Mouse (Mus musculus) frontal cortex, adult 2 months (tissue): Measurements from ENCODE around the gene Syt16. TPM values are rescaled to one million over a fixed set of nuclear protein-coding genes. Genes with fewer than 3 reads are reported as not detected.

ENCODE experiments used
- DNase-seq, 2 experiments: peaks; one replicate each; pipeline ENCODE4 v3.0.0; 2022; ENCODE audit warnings: low spot score in 1 of 2; ENCODE audit errors: extremely low spot score in 1 of 2
- polyA plus RNA-seq: library from polyadenylated mRNA; depleted of rRNA; stranded (reverse); fragments of >200 nt; gene quantifications from 2 replicates; pipeline ENCODE4 v1.2.3, GENCODE M21; 2012

Syt16 gene
- polyA plus RNA-seq, 1 experiment: 49.2 TPM

DNA sequence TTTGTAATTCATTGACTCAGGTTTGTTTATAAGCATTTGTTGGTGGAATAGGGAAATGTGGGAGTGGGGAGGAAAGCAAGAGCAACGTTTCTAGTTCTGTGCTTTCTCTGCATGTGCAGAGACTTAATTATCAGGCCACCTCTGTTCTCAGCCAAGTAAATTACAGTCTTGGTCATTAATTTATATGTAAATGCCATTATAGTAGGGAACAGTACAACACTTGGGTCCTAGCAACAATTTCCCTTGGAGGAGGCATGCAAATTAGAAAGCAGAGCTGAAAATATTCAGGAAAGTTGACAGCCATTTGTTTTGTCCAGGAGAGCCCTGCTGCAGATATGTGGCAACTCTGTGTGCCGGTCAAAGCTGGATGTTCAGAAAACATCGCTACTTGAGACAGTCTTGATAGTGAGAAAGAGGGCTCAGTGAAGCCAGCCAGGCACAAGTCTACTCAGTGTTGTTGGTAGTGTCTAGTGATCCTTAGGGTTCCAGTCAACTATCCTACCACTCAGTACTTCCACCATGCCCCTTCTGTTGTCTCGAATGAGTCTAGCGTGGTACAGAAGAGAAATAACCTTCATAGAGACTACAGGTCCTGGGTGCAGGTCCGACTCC, 205.1 kb downstream of the Syt16 start:
- no peak for DNase-seq

DNA sequence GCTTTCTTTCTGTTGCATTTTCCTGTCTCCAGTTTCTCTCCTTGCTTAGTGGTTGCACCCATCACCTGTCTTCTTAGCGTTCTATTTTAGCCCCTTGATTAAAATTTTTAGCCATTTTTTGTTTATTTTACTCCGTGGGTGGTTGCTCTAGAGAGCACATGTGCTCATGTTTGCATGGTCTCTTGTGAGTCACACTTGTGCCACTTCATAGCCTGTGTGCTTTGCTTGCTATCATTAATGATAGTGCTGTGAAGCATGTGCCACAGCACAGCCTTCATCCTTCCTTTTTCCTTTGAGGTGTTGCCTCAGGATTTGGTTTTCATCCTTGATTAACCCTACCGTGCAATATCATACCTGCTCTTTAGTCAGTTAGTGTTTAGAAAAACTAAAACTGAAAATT, 214.7 kb downstream of the Syt16 start:
- DNase-seq: no peak

DNA sequence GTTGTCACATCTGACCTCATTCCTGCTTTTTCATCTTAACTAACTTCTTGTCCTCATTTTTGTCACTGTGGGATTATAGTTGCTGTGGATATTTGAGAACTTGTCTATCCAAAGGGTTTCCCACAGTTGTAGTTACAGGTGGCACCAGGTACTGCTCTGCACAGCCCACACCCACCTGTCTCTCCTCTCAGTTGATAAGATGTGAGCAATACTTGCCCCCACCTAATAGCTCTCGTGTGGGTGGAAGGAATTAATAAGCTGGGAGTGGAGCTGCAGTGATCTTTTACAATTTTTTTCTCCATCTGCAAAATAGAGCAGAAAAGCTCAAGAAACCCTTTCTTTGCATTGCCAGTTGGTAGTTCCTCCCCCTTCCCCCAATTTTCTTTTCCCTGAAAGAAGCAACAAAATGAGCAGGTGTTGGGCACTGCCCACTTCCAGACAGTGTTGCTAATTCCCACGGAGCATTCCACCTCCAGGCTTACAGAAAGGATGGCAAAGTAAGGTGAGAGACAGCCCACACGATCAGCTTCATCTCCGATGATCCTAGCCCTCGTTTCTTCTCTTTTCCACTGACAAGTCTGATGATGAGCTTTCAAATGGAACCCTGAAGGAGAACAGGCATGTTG, 218.8 kb downstream of the Syt16 start:
- peak; percentile 49 to 68 for DNase-seq

DNA sequence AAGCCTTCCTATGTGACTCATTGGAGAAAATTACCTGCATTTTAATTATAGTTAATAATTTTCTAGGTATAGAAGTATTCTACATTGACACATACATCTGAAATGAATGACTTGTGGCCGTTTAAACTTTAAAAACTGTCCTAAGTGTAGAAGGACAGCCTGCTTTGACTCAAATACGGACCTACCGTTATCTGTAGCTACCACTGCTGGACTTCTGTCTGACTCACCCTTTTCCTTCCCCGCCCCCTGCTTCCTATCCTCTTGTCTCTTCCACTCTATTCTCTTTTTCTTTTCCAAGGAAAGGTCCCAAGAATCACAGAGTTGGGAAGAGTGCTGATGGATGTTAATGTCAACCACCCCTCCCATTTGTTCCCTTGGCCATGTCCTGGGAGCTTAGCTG, 222.4 kb downstream of the Syt16 start:
- DNase-seq: no peak

DNA sequence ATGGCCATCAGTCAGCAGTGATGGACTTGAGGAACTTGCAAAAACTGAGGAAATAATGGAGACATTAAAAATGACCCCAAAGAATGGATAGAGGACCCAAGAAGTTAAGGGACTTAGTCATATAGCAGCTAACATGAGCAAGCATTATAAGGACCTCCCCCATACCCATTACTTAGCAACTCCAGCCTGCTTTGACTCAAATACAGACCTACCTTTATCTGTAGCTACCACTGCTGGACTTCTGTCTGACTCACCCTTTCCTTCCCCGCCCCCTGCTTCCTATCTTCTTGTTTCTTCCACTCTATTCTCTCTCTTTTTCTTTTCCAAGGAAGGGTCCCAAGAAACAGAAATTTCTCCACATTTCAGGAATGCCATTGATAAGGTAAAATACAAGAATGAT, 223.2 kb downstream of the Syt16 start:
- no peak for DNase-seq

DNA sequence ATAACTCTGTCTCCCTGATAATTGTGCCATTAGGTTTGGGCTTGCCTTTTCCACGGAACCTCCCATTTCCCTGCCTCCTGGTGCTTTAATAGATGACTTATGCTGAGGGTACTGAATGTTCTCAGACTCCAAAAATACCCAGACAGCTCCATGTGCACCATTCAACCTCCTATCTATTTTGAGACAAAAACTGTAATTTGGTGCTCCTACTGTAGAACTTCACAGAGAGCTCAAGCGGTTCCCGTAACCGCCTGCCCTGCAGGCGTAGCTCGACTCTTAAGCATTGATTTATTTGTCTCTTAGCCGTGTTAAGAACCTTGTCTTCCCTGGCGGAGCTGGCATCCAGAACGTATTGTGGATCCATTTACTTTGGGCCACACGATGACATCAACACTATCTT, 233.3 kb downstream of the Syt16 start:
- DNase-seq: peak; percentile 49 to 61

DNA sequence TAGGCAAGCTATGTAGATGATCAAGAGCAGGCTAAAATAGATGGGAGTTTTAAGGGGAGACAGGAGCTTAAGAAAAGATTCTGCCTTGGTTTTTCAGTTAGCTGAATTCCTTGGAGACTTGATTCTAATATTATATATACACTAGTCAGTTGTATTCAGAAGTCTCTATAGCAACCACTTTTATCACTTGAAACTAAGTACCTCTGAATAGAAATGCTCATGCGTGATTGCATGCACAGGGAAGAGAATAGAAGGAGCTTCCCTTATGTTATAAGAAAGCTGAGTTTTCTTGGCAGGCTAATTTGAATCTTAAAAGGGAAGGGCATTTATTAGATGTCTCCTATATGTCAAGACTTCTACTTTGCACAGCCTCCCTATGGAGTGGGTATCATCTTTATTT, 235.4 kb downstream of the Syt16 start:
- no peak for DNase-seq

DNA sequence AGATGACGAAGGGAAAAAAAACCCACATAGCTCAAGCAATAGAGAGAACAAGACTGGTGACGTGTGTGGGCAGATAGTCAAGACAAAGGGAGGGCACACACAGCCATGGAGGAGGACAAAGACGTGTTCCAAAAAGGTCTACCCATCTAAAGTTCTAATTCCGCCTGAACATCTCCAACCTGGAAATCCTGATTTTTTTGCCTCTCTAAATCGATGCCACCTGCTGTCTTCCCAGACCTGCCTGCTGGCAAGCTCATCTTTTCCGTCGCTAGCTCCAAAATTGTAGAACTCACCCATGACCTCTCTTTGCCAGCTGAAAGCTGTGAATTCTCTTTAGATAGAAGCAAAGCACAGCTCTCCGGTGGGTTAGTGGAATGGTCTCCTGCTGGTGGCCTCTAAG, 238.7 kb downstream of the Syt16 start:
- no peak for DNase-seq

DNA sequence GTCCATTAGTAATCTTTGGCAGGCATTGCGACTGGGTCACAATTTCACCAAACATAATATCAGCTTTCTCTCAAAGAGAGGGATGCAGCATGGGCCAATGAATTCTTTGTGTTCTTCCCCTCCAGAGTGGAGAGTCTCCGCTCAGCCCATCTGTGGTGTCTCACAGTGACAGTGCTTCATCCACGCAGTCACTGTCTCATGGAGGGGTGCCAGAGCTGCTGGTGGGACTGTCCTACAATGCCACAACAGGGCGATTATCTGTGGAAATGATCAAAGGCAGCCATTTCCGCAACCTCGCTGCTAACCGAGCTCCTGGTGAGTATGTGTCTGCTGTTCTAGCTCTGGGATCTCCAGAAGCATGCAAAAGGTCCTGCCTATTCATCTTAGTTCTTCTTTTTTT, 240.6 kb downstream of the Syt16 start:
- peak; percentile 34 to 61 for DNase-seq

DNA sequence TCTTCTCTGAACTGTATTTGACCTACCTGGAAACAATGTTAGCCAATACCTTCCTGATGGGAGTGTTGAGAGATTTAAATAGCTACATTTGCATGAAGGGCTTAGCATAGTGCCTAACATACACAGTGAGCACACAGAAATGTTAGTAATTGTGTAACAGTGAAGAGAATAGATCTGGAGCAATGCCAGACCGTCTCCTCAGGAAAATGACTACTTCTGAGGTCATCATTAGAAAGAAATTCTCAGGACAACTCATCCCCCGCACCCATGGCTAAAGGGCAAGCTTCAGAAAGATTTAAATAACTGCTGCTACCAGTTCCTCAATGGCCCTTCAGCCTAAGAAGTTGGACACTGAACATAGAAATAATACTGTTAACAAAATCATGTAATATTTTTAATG, 241.3 kb downstream of the Syt16 start:
- DNase-seq: no peak

DNA sequence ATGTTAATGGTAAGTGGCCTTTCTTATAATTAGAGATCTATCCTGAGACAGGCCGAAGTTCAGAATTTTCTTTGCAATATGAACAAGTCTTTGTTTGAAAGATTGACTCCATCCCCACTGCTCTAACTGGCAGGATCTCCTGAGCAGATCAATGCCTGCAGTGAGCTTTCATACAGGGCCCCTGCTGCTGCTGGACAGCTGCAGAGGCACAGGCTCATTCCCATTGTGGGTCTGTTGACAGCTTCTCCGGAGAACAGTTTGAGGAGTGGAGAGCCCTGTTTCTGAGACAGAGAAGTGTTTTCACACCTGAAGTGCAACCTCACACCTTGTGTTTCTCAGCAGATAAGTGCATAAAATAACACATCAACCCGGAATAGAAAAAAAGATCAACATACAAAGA, 267.4 kb downstream of the Syt16 start:
- DNase-seq: no peak

DNA sequence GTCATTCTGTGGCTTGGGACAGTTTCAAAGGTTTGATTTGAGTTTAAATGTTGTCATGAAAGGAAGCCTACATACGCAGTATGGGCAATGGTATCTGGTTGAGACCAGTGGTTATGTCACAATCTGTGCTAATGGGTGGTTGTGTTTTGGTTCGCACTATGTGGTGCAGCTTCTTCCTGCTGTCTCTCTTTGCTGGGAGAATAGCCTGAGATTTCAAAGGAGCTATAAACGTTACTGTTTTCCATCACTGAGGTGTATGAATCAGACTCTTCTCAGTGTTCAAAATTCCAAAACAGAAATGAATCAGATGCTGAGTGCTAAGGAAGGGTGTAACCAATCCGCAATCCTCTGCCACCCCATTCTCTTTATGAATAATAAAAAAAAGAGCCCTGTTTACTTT, 269.6 kb downstream of the Syt16 start:
- DNase-seq: no peak

DNA sequence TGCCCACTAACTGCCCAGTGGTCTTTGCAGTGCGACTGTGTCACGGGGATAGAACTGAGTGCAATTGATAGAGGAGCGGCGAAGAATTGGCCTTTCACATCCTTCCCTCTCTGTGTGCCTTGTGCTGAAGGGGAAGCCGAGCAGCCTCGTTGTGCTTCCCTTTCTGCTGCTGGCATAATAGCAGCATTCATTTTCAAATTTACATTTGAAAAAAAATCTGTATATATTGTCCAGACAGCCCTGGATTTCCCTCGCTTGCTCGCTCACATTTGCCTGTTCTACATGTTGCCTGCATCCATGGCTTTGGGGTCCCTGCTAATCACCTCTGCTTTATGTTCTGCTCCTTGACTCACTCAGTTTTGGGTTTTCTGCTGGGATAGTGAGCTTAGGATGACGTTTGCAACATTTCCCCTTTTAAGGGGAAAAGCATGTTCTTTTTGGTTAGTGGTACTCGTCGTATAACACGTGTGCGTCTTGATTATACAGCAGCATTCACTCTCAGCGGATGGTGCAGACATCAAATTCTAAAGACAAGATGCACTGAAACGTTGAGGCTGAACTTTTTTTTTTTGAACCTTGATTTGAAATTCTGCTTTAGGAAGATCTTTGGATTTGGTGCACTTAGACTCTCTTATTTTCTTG, 271.3 kb downstream of the Syt16 start:
- no peak for DNase-seq

DNA sequence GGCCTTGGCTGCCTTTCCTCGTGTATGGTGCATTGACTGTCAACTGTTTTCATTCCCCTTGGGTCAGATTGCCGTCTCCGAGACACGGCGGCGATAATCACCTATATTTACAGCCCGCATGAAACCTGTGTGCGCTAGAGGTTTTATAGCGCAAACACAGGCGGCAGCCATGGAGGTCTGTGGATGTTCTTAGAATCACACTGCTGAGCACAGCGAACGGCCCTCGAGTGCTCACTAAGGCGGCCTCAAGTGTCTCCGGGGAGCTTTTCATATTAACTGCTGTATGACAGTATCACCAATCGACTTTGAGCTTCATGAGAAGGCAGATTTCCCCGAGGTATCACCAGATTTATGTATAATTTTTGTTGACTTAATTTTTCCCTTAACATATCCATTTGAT, 275.1 kb downstream of the Syt16 start:
- no peak for DNase-seq

DNA sequence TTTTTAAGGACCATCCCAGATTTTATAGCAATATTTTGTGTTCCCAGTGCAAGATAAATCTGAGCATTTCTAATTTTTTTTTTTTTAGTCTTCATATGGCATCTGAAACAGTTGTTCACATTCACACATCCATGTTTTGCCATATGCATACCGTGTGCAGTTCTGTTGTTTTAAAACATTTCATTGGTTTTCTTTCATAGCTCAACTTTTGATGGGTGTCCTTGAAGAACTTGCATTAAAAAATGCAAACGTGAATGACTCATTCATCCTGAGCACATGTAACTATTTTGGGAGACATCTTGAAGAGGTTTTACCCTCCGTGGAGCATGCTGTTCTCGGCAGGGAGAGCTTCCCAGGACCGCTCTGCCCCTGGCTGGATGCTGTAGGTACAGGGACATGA, 279.8 kb downstream of the Syt16 start:
- DNase-seq: no peak

DNA sequence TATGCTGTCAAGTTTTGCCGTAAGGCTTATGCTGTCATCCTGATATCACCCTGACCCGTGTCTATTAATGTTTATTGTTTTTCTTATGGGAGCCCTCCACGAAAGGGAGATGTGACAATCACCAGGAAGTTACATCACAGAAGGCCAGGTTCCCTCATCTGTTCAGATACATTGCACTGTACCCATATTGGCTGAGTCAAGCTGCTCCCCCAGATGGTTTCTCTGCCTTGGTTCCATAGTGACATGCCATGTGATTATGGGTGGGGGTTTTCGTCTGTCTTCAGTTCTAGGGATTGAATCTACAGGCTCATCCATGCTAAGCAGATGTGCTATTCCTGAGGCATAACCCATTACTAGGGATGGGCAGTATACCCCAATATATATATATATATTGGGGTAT, 283.9 kb downstream of the Syt16 start:
- DNase-seq: no peak

DNA sequence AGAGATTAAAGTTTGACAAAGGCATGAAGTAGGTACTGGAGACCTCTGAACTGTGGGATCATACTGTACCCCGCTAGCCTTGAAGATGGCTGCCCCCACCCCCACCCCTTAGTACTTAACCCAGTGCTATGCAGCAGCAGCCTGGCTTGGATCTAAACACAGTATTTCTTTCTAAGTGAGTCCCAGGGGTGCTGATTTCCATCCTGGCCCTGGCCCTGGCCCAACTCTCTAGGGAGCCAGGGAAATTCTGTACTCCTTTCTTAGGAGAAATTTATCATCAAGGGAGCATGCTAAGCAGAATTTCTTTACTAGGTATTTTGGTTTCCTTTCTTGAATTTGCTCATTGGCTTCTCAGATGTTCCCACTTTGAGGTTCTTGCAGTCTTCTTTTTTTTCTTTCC, 285.4 kb downstream of the Syt16 start:
- no peak for DNase-seq

DNA sequence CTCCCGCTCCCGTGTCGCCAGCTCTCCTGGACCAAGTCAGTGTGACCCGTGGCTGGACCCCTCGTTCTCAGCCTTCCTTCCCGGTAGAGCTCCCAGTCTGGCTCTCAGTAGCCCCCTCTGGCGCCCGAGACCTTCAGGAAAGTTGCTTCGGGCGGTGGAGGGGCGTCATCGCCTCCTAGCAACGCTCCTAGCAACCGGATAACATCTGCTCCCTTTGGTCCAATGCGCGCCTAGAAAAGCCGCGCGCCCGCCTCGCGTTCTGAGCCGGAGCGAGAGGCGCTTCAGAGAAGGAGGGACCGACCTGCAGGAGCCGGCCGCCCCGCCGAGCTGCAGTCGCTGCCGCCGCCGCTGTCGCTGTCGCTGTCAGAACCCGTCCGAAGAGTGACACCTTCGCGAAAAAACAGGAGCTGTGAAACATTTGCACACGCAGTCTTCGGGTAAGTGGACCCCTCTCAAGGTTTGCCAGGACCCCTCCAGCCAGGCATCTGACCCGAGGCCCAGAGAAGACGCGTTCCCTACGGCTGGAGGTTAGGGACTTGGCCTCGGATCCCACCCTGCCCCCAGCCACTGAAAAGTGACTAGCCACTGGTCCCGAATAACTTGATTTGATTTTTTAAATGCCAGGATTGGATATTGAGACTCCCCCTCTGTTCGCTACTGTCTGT, 286.7 kb downstream of the Syt16 start:
- peak; percentile 93 to 99 for DNase-seq

DNA sequence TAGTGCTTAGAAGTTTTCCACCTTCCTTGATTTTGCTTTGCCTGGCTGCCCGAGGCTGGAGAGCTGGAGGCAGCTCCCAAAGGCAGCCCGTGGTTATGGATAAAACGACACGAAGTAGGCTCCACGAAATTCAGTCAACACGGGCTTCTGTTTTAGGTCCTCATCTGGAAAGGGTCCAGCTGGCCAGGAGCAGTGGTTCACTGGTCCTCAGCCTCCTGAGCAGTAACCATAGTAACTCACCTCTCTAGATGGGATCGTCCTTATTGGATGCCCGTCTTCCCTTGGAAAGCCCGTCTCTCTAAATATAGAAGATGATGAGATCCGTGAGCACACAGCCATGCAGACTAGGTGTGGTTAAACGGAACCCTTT, 287.2 kb downstream of the Syt16 start:
- peak; percentile 59 to 73 for DNase-seq

DNA sequence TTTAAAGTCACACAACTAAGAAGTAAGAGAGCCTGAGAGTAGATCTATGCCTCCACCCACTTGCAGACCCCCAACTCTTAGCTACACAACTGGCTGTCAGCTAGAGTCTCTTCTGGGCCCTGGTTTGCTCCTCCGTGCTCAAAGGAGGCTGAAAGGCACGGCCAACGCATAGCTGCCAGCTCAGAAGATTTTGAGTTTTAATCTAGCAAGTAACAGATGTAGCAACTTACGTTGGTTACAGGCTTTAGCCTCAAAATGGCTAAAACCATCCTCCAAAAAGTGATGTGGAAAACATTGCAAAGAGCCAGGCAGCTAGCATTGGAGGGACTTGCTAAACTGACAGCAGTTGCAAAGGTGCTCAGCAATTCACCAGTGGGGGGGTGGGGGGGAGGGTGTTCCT, 293.5 kb downstream of the Syt16 start:
- DNase-seq: no peak

DNA sequence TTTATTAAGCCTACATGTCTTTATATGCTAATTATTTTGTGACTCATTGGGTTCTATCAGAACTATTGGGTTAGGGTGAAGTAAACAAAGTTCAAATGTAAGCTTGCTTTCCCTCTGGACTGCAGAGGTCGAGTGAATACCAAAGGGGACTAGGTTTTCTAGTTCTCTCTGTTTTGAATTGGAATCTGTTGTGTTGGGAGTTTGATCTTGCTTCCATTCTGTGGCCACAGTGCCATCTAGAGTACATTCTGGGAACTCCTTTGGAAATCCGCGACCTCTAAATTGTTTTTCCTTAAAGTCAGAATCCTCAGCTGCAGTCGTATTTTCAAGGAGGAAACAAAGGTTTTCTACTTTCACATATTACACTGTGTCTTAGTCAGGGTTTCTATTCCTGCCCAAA, 296.2 kb downstream of the Syt16 start:
- DNase-seq: peak in 1 of 2 experiments; percentile 89

DNA sequence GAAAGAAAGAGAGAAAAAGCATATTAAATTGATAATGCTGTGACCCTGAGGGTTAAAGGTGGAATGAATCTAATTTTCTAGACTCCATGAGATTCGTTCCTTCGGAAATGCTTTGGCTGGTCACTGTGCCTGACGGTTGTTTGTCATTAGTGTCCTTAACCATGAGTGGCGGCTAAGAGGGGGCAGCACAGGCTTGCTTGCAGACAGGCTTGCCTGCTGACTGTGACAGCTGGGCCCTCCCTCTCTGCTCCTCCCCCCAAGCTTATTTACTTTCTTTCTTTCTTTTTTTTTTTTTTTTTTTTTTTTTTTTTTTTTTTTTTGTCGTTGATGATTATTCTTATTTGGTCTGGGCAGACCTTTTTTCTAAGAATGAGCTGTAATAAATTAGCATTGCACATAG, 298.9 kb downstream of the Syt16 start:
- no peak for DNase-seq
